24 mouse cellular contexts compared by ENCODE assay signal in genomic region chr5:66071722-66072121, GRCm38 (mm10).
DNase-seq lines count a peak whose midpoint lies in the region; ATAC-seq and TF ChIP-seq lines count a peak whose summit lies in the region.
"Had no signal": no experiment of that assay in that cellular context is flagged by ENCODE, and none has a peak within 500 bp of the region (broad histone marks: within the 10 kb centered on the region; RNA-seq: fewer than 3 reads in every experiment).

No protein-coding gene starts in this region.

- H3K9me3 ChIP-seq in stomach, embryonic 15.5 days: no peaks in the 10 kb centered on the region
- H3K9me3 ChIP-seq: embryonic facial prominence, embryonic 13.5 days; forebrain, embryonic 12.5 days; heart, embryonic 15.5 days; kidney, embryonic 15.5 days; lung, embryonic 15.5 days; midbrain, embryonic 12.5 days had no signal

- H3K27me3 ChIP-seq in kidney, adult 2 months (replicated peaks; ENCODE audit: control insufficient read depth, insufficient read depth, low read length): no peaks in the 10 kb centered on the region
- no peaks in the 10 kb centered on the region for H3K27me3 ChIP-seq in stomach, embryonic 15.5 days (replicated peaks)
- H3K27me3 ChIP-seq: heart, embryonic 15.5 days; kidney, embryonic 15.5 days; lung, embryonic 15.5 days had no signal

- TF ChIP-seq CTCF in kidney, adult 2 months (conservative IDR thresholded peaks at IDR 0.05; ENCODE audit: insufficient read depth, insufficient read length, low read depth, low read length): no peak

- no peak overlapping the region for H3K4me3 ChIP-seq in kidney, adult 2 months (ENCODE audit: insufficient read depth, low read depth, low read length)
- H3K4me3 ChIP-seq in stomach, embryonic 15.5 days (replicated peaks): no peak overlapping the region
- H3K4me3 ChIP-seq: embryonic facial prominence, embryonic 13.5 days; erythroblast, embryonic 14.5 days; forebrain, embryonic 12.5 days; heart, embryonic 15.5 days; kidney, embryonic 15.5 days; lung, embryonic 15.5 days; midbrain, embryonic 12.5 days had no signal

- 65% methylated on average over 8 of the region's 8 CpGs for WGBS in kidney, adult 2 months
- 72% methylated on average over 8 of the region's 8 CpGs for WGBS in stomach, embryonic 15.5 days

- H3K4me2 ChIP-seq in stomach, embryonic 15.5 days: no peak overlapping the region
- H3K4me2 ChIP-seq: embryonic facial prominence, embryonic 13.5 days; forebrain, embryonic 12.5 days; heart, embryonic 15.5 days; hindbrain, embryonic 14.5 days; kidney, embryonic 15.5 days; lung, embryonic 15.5 days; midbrain, embryonic 12.5 days had no signal

- H3K9ac ChIP-seq in stomach, embryonic 15.5 days: no peak overlapping the region
- H3K9ac ChIP-seq: embryonic facial prominence, embryonic 13.5 days; forebrain, embryonic 12.5 days; heart, embryonic 15.5 days; hindbrain, embryonic 14.5 days; kidney, embryonic 15.5 days; liver, embryonic 14.5 days; lung, embryonic 15.5 days; midbrain, embryonic 12.5 days had no signal

- no peak for DNase-seq in kidney, adult 2 months
- no peak for DNase-seq in kidney, adult 18-20 months
- peak; percentile 52 for DNase-seq in 416B (ENCODE audit: low read depth)
- no peak for DNase-seq in spleen, adult 18-20 months
- DNase-seq in testis, postnatal 14 days (ENCODE audit: low spot score): no peak
- DNase-seq: adrenal gland, postnatal 10 days; cerebellum, adult 18-20 months; cerebellum, postnatal 25 days; embryo, embryonic 11 days; gastrocnemius, postnatal 36 days; heart, postnatal 36 days; right cerebral cortex, postnatal 14 days had no signal

- peak overlapping the region; percentile 44; the same call in 1 of the 2 replicates for H3K27ac ChIP-seq in kidney, adult 2 months (ENCODE audit: insufficient read depth, low read depth, low read length)
- peak overlapping the region; percentile 16; the same call in 1 of the 2 replicates for H3K27ac ChIP-seq in stomach, embryonic 15.5 days
- H3K27ac ChIP-seq: embryonic facial prominence, embryonic 13.5 days; forebrain, embryonic 12.5 days; heart, embryonic 15.5 days; hindbrain, embryonic 14.5 days; kidney, embryonic 15.5 days; liver, embryonic 14.5 days; lung, embryonic 15.5 days; midbrain, embryonic 12.5 days had no signal

- no peaks in the 10 kb centered on the region; the same call in 1 of the 2 replicates for H3K36me3 ChIP-seq in kidney, adult 2 months (ENCODE audit: control insufficient read depth, insufficient read depth, low read length)
- no peaks in the 10 kb centered on the region for H3K36me3 ChIP-seq in stomach, embryonic 15.5 days
- H3K36me3 ChIP-seq: embryonic facial prominence, embryonic 13.5 days; forebrain, embryonic 12.5 days; heart, embryonic 15.5 days; kidney, embryonic 15.5 days; lung, embryonic 15.5 days; midbrain, embryonic 12.5 days had no signal

- TF ChIP-seq POLR2A in kidney, adult 2 months (IDR thresholded peaks at IDR 0.05; ENCODE audit: low read depth, low read length): no peak

- H3K4me1 ChIP-seq in kidney, adult 2 months (ENCODE audit: control insufficient read depth, insufficient read depth, low read length): peaks cover 57% of the 10 kb centered on the region
- H3K4me1 ChIP-seq in stomach, embryonic 15.5 days: peaks cover 16% of the 10 kb centered on the region

- peak; percentile 8; the same call in 1 of the 2 replicates for ATAC-seq in granulocyte monocyte progenitor cell, adult 5-6 weeks (replicated peaks; ENCODE audit: poor library complexity, severe bottlenecking)
- no peak for ATAC-seq in stomach, embryonic 15.5 days (ENCODE audit: insufficient read depth, low FRiP score, low read depth)
- ATAC-seq: inflammation-experienced regulatory T-cells, adult 6 months had no signal
